Mouse (Mus musculus): ENCODE results near the gene Hs3st5.
"Not testable (repeated sequence)": the region's sequence is repeated elsewhere in the genome, so short reads cannot be mapped to it uniquely, and the experiment has no call there.

Gene Hs3st5

GRCm38 (mm10) chr10:36558736-36559135 lies 52.1 kb downstream of the Hs3st5 start:
- no peak for DNase-seq

GRCm38 (mm10) chr10:36567258-36567657 lies 60.6 kb downstream of the Hs3st5 start:
- no peak for DNase-seq

GRCm38 (mm10) chr10:36572540-36572939 lies 65.9 kb downstream of the Hs3st5 start:
- no peak for DNase-seq

GRCm38 (mm10) chr10:36578375-36579145 lies 71.9 kb downstream of the Hs3st5 start:
- no peak for DNase-seq

GRCm38 (mm10) chr10:36610400-36610799 lies 103.8 kb downstream of the Hs3st5 start:
- no peak for DNase-seq

- not testable (repeated sequence) for DNase-seq
Measured at GRCm38 (mm10) chr10:36611415-36611814, 104.8 kb downstream of the Hs3st5 start.

GRCm38 (mm10) chr10:36623037-36623436 lies 116.4 kb downstream of the Hs3st5 start:
- no peak for DNase-seq

- DNase-seq = no peak
Measured at GRCm38 (mm10) chr10:36627952-36628351, 121.3 kb downstream of the Hs3st5 start.

GRCm38 (mm10) chr10:36631746-36632145 lies 125.1 kb downstream of the Hs3st5 start:
- no peak for DNase-seq

GRCm38 (mm10) chr10:36650653-36651052 lies 144.0 kb downstream of the Hs3st5 start:
- DNase-seq = no peak

GRCm38 (mm10) chr10:36713974-36714373 lies 207.4 kb downstream of the Hs3st5 start:
- DNase-seq = no peak

- no peak for DNase-seq
Measured at GRCm38 (mm10) chr10:36726239-36726638, 219.6 kb downstream of the Hs3st5 start.

GRCm38 (mm10) chr10:36729361-36730098 lies 222.9 kb downstream of the Hs3st5 start:
- no peak for DNase-seq

GRCm38 (mm10) chr10:36739375-36739774 lies 232.8 kb downstream of the Hs3st5 start:
- no peak for DNase-seq

GRCm38 (mm10) chr10:36750021-36750420 lies 243.4 kb downstream of the Hs3st5 start:
- DNase-seq = no peak

GRCm38 (mm10) chr10:36754471-36754870 lies 247.9 kb downstream of the Hs3st5 start:
- DNase-seq = no peak

- no peak for DNase-seq
Measured at GRCm38 (mm10) chr10:36773595-36773994, 267.0 kb downstream of the Hs3st5 start.

GRCm38 (mm10) chr10:36774898-36775297 lies 268.3 kb downstream of the Hs3st5 start:
- DNase-seq = no peak

GRCm38 (mm10) chr10:36781641-36782040 lies 275.0 kb downstream of the Hs3st5 start:
- no peak for DNase-seq

- no peak for DNase-seq
Measured at GRCm38 (mm10) chr10:36786970-36787369, 280.4 kb downstream of the Hs3st5 start.

- peak; percentile 9 for DNase-seq
Measured at GRCm38 (mm10) chr10:36791771-36792170, 285.2 kb downstream of the Hs3st5 start.

- no peak for DNase-seq
Measured at GRCm38 (mm10) chr10:36795311-36795710, 288.7 kb downstream of the Hs3st5 start.

GRCm38 (mm10) chr10:36800925-36801482 lies 294.4 kb downstream of the Hs3st5 start:
- DNase-seq = no peak

GRCm38 (mm10) chr10:36803705-36804104 lies 297.1 kb downstream of the Hs3st5 start:
- no peak for DNase-seq
